In genomic region chr17:10840148-10840707, GRCm38 (mm10) we compare ENCODE assay signal across 8 mouse cellular contexts. TPM values are rescaled to one million over a fixed set of nuclear protein-coding genes. Genes with fewer than 3 reads are reported as not detected.
DNase-seq lines count a peak whose midpoint lies in the region; ATAC-seq lines count a peak whose summit lies in the region.

Pacrg (minus strand) TSS chr17:10840311.
Prkn (plus strand) TSS chr17:10840384.

- under 1% methylated on average over 44 of the region's 58 CpGs for WGBS in forebrain, embryonic 14.5 days
- whole genome bisulfite sequencing in neural tube, embryonic 15.5 days, result 0% methylated on average over 55 of the region's 58 CpGs

- peak; percentile 97 for ATAC-seq in forebrain, embryonic 14.5 days
- ATAC-seq in neural tube, embryonic 15.5 days (ENCODE audit: low FRiP score), result peak; percentile 95

- H3K4me3 ChIP-seq in forebrain, embryonic 14.5 days (ENCODE audit: low read depth, low read length), result peak within 1 kb of the TSS; percentile 66
- peak within 1 kb of the TSS; percentile 61 for H3K4me3 ChIP-seq in neural tube, embryonic 15.5 days (replicated peaks)

- intact Hi-C loops in heart, postnatal 14 days (cut with DNase I), result no loop called here

- peaks cover 5% of the 10 kb centered on the region for H3K4me1 ChIP-seq in forebrain, embryonic 14.5 days (ENCODE audit: control insufficient read depth, insufficient read depth, low read length)
- peaks cover 13% of the 10 kb centered on the region for H3K4me1 ChIP-seq in neural tube, embryonic 15.5 days

- H3K9ac ChIP-seq in forebrain, embryonic 14.5 days (ENCODE audit: low read length), result peak within 1 kb of the TSS; percentile 75
- peak within 1 kb of the TSS; percentile 74 for H3K9ac ChIP-seq in neural tube, embryonic 15.5 days (replicated peaks)

- H3K4me2 ChIP-seq in forebrain, embryonic 14.5 days (ENCODE audit: low read length), result peak within 1 kb of the TSS; percentile 78
- peak within 1 kb of the TSS; percentile 77 for H3K4me2 ChIP-seq in neural tube, embryonic 15.5 days

- H3K27me3 ChIP-seq in forebrain, embryonic 14.5 days (replicated peaks; ENCODE audit: control insufficient read depth, insufficient read depth, low read length), result no peaks in the 10 kb centered on the region
- 0 out of 2 replicates have a peak, but pooled peaks cover 2% of the 10 kb centered on the region for H3K27me3 ChIP-seq in neural tube, embryonic 15.5 days (replicated peaks)

- H3K36me3 ChIP-seq in forebrain, embryonic 14.5 days (ENCODE audit: control insufficient read depth, insufficient read depth, low read length), result no peaks in the 10 kb centered on the region
- H3K36me3 ChIP-seq in neural tube, embryonic 15.5 days, result no peaks in the 10 kb centered on the region

- peak within 1 kb of the TSS; percentile 48; the same call in 1 of the 2 replicates for H3K27ac ChIP-seq in forebrain, embryonic 14.5 days (ENCODE audit: low read depth, low read length)
- peak within 1 kb of the TSS; percentile 90 for H3K27ac ChIP-seq in neural tube, embryonic 15.5 days (replicated peaks)

- H3K9me3 ChIP-seq in forebrain, embryonic 14.5 days (replicated peaks; ENCODE audit: control insufficient read depth, low read length), result no peaks in the 10 kb centered on the region
- H3K9me3 ChIP-seq in neural tube, embryonic 15.5 days (replicated peaks), result no peaks in the 10 kb centered on the region

- peak; percentile 97 for DNase-seq in ES-CJ7 (ENCODE audit: low read depth, low spot score)
- DNase-seq in cerebellum, adult 11 months, result peak; percentile 98
- DNase-seq in forebrain, embryonic 14.5 days (ENCODE audit: low spot score), result peak; percentile 100
- peak; percentile 98 for DNase-seq in heart, postnatal 14 days
- peak; percentile 98 for DNase-seq in layer of hippocampus, adult 11-12 months (ENCODE audit: low spot score)
- peak; percentile 99 for DNase-seq in lung, adult 18-20 months
- peak; percentile 97 for DNase-seq in testis, postnatal 14 days (ENCODE audit: low spot score)

RNA-seq across cellular contexts. Expression of gene Pacrg, which starts in this region (rescaled TPM):
- polyA plus RNA-seq in forebrain, embryonic 14.5 days (2014; fragmentation: Nextera tagmentation; extraction: Ambion mirVana), result 7.8 and 10.1 TPM in 2 replicates
- total RNA-seq in heart, postnatal 14 days (2021), result 1 to 10 TPM in 1 of 2 experiments, under 1 TPM in 1; 0.66 to 1.4 TPM
- 16.4 and 19.3 TPM in 2 replicates for polyA plus RNA-seq in neural tube, embryonic 15.5 days (2015; fragmentation: Nextera tagmentation; extraction: Ambion mirVana)

RNA-seq across cellular contexts. Expression of gene Prkn, which starts in this region (rescaled TPM):
- polyA plus RNA-seq in forebrain, embryonic 14.5 days (2014; fragmentation: Nextera tagmentation; extraction: Ambion mirVana), result 1.6 and 2.0 TPM in 2 replicates
- 10 to 100 TPM in 1 of 2 experiments, 1 to 10 TPM in 1; 7.0 to 10.9 TPM for total RNA-seq in heart, postnatal 14 days (2021)
- polyA plus RNA-seq in neural tube, embryonic 15.5 days (2015; fragmentation: Nextera tagmentation; extraction: Ambion mirVana), result 4.8 and 5.8 TPM in 2 replicates

Comparison
In these comparisons a context has a peak if more than half of its experiments do, and no peak if none do; other contexts are left out.
1. Peak in every context shown above with its lines: DNase-seq, ATAC-seq, H3K4me3 ChIP-seq and H3K27ac ChIP-seq.